Mouse (Mus musculus) forelimb bud, embryonic 11.5 days (tissue): ENCODE measurements at regions not wholly inside any gene's neighbourhood (a gene's known extent, or its start where the extent isn't known, plus 50 kb on each side); places are given as distances from the start of the nearest gene placed in this dataset.
"Not testable (repeated sequence)": the region's sequence is repeated elsewhere in the genome, so short reads cannot be mapped to it uniquely, and the experiment has no call there.

Experiments
- DNase-seq: peaks from one replicate; pipeline ENCODE4 v3.0.0-alpha.2; 2012; ENCODE audit warnings: low read depth, low spot score

DNA sequence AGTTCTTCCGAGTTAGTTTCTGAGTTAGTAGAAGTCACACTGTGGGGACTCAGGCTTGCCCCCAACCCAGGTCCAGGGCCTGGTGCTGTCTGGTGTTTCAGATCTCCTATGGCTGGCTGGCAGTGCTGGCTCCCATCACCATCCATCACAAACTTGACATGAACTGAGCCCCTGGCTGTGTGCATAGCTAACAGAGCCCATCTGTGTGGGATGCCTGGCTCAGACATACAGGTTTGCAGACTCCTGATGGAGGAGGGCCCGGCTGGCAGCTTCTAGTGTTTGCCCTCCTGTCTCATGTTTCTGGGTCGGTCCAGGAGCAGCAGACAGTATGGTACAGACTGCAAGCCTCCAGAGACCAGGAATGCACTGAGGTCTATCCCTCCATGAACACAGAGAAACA lies 169.5 kb upstream of the Sulf2 start:
- DNase-seq = no peak

DNA sequence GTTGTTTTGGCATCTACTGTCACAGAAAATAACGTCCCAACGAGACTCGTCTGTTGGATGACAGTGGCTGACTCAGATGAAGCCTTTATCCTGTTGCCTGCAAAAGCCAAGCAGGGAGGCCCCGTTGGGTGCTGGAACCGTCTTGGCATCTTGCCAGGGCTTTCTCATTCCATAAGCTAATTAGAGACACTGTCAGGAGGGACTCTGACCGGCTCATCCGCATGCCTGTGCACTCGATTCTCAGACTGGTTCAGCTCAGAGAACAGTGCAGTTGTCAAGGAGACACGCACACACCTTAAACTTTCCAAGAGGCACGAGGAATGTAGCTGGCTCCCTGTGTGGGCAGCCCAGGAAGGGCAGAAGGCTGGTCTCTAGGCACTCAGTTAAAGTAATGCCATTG lies 169.0 kb upstream of the Sulf2 start:
- DNase-seq = no peak

DNA sequence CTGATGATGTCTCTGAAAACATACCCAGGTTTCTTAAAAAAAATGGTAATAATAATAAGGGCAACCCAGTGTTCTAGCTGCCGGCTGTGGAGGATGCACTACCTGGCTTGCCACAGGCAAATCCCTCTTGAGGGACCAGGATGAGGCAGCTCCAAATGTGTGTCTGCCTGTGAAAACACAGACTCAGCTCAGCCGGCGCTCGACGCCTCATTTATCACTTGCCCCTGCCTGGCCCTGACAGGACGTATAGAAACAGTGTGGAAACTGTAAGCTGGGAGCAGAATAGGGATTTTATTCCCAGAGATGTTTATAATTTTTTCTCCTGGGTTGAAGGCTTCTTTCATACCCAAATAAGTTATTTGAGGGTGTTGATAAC lies 167.2 kb upstream of the Sulf2 start:
- DNase-seq = no peak

DNA sequence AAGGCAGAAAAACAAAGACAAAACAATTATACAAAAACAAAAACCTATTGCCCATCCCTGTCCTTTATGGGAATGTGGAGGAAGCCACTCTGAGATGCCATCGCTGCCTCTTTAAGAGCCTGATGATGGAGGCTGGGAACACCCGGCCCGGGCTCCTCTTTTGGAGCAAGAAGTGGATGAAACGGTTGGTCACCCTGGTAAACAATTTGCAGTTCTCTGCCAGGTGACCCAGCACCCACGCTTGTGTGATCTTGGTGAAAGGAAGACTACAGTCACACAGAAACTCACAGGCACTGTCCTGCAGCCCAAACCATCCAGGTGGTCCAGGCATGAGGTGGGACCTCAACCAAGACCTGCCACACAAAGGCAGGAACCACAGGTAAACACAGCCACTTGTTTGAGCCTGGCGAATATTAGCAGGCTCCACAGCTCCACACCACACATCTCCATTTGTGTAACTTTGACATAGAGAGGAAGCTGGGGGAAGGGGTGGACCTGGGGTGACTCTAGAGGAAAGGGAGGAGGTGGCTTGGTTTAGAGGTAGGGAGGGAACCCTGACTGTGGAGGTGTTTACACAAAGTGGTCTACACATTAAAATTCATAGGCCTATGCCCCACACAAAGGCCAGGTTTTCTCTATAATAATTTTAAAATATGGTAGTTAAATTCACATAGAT lies 166.7 kb upstream of the Sulf2 start:
- no peak for DNase-seq

DNA sequence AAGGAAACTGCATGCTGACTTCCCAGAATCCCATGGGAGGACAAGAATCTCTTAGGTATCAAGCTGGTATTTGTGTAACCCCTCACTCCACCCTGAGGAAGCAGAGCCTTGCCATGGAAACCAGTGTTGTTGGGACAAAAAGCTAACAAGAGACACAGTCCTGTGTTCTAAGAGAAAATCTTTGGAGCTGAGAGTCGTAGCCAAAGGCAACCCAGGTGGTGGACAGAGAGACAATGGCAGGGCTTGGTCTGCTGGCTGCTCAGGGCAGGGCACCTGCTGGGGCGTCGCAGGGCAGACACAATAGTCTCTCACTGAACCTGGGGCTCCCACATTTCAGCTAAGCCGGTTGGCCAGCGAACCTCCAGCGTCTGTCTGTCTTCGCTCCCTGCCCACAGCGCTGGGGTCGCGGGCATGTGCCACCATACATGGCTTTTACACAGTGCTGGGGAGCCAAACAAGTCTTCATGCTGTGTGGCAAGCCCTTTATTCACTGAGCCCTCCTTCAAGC lies 161.0 kb upstream of the Sulf2 start:
- no peak for DNase-seq

DNA sequence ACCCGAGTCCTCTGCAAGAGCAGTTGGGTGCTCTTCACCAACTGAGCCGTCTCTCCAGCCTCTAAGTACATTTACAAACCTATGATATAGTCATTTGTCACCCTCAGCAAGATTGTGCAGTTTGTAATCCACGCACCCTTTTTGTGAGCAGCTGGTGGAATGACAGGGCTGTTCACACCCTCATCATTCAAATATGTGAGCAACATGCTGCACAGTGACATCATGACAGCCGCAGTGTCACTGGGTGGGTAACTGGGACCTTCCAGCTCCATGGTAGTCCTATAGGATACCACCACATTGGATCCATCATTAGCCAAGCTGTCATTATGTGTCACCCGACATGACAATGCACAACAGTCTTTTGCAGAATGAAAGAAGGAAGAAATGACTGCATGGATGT lies 155.0 kb upstream of the Sulf2 start:
- DNase-seq = no peak

DNA sequence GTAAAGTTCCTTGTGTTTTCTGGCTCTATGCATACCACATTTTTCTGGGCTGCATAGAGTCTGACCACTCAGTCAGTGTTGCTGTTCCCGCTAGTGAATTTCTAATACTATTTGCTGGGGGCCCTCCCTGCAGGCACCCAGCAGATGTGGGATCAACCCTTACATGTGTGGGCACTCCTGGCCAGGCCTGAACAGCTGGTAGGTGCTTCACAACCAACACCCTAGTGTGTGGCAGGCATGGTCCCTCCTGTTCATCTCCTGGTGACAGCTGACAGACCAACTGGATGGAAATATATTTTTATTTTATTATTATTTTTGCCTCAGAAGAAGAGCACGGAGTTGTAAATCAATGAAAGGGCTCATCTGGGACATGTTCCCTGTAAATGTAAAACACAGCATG lies 154.4 kb upstream of the Sulf2 start:
- no peak for DNase-seq

DNA sequence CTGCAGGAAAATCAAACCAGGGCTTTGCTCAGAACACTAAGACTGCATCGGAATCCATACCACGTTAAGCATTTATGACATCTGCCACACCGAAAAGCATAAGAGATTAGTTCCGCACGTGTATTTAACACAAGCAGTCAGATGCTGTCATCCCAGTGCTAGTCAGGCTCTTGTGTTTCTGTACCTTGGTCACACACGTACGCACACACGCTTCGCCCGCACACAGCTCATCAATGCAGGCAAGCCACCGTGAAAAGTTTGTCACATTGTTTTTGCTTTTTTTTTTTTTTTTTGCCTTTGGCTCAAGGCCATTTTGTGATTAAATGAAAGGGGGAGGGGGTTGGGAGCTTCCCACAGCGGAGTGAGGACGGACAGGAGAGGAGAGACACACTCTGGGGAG lies 152.1 kb upstream of the Sulf2 start:
- DNase-seq = no peak

DNA sequence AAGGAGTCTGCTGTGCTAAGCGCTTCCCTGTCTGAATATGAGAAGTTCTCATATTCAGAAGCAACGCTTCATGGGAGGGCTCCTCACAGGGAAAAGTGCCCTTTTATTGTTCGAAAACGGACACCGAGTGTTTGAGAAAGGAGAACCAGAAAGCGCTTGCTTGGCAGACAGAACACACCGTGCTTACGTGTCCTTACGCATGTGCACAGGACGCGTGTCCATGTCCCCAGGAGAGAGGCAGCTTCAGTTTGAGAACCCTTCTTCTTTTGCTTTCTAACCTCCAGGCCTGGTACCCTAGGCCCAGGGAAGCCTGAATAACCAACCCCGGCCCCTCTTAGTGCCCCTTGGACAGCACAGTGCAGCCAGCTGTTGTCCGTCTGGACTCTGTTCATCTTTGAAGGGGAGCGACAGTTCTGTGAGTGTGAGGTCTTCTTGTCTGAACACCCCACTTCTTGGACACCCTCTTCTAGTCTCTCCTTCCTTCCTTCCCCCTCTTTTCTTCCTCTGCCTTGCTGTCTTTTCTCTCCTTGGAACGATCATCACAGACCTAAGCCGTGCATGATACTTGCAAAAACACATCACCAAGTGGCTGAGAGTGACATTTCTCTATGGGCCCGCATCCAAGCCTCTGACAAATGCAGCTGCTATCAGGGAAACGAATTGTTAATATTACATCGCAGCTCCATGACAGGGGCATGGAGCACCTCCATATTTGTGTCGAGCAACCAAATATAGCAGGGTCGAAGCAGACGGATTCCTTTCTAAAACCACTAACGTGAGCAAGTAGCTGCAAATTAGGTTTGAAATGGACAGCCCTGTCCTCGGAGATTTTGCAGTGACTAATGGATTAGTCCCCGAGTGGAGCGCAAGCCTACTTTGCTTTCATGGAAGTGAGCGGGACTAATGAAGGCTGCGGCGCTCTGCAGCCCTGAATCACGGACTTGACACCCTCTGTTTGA lies 149.9 kb upstream of the Sulf2 start:
- DNase-seq = no peak

DNA sequence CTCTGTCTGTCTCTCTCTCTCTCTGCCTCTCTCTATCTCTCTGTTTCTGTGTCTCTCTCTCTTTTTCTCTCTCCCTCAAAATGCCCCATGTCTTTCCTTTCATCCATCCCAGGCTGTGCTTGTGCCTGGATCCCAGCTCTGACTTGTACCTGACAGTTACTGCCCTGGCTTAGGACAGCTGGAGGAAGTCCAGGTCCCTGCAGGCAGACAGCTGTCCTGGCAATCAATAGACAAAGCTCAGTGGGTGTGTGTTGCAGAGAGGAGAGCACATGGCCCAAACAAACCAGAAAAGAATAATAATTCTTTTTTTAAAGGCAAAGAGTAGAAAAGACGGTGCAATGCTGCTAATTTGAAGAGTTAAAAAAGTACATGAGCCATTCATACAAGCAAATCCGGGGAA lies 148.4 kb upstream of the Sulf2 start:
- DNase-seq = no peak

DNA sequence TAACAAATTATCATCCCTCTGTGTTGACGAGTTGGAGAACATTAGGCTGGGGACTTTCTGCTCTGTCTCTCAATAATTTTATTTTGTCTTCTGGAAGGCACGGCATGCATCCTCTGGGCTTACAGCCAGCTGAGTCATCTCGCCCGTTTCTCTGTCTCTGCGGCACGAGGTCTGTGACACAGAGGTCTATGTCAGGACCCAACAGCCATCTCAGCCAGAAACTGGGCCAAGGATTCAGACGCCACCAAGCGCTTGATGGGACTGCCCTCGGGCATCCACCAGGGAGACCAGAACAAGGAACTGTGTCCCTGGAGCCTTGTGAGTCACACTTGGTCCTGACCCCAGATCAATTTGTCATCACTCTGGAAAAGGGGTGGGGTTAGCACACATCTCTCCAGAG lies 145.7 kb upstream of the Sulf2 start:
- no peak for DNase-seq

DNA sequence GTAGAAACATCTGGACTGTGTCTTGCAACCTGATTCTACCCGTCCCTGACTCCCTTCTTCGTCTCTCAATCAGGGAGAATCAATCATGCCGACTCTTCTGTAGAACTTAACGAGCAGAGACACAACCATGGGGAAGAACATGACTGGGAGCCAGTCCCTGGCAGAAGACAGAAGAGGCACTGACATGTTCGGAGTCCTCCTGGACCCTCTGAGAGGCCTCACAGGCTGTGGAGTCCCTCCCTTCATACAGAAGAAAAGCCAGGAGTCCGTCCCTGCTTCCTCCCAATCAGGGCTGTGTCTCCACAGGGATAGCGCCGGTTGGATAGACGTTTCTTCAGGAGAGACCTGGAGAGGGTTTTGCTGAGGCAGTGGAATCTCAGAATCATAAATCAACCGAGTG lies 139.2 kb upstream of the Sulf2 start:
- no peak for DNase-seq

DNA sequence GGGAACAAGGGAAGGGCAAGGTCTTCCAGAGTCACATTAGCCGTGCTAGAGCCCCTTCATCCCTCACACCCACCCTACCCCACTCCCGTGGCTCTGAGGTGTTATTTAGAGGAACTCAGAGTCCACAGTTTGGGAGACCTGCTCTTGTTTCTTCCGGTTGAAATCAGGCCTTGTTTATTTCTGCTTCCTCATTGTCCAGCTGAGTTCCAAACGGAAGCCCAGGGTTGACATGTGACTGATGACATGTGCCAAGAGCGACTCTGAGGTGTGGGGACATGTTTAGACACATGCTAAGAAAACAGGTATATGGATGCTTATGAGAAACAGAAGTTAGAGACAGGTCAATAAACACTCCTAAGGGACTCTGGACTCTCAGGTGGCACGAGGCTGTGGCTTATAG lies 137.5 kb upstream of the Sulf2 start:
- no peak for DNase-seq

DNA sequence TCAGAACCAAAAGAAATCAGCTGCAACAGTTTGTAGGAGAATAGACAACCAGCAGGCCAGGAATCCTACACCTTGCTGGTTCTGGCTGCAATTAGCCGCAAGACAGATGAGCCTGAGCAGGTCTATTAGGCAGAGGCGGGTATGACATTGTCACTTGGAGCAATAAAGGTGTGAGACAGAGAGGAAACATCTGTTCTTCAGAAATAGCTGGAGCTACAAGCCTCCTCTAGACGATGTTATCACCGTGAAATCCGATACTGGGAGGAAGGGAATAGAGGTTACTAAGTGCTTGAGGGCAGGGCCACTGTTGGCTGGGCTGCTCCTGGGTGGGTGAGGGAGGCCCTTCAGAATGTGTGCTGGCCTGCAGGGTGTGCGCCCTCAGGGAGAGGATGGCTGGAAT lies 135.8 kb upstream of the Sulf2 start:
- DNase-seq = peak; percentile 72

DNA sequence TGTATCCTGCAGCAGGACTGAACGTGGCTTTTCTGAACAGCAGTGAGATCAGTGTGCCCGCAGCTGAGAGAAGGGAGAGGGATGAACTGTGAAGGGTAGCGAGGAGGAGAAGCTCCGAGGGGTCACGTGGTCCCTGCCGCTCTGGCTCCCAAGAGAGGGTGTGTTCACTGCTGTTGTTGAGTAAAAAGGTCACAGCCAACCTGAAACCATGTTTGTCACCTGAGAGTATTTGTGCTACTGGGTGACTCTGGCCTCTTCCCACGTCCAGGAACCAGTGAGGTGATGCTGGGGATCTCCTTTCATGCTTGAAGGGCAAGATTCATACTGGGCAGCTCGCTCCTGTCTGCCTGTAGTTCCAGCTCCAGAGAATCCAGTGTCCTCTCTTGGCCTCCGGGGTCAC lies 135.4 kb upstream of the Sulf2 start:
- no peak for DNase-seq

DNA sequence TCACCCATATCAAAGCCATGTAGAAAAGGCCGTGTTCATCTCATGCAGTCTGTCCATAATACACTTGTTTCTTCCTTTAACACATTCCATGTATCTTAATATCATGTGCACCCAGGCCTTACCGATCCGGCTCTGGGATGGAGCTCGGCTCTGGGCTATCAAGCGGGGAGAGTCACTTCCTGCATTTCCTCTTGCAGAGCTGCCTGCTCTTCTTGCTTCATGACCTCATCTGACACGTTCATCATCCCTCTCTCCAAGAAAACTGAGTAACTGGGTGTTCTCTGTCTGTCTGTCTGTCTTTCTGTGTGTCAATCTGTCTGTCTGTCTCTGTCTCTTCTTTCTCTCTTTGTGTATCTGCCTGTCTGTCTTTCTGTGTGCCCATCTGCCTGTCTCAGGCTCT lies 133.7 kb upstream of the Sulf2 start:
- DNase-seq = no peak

DNA sequence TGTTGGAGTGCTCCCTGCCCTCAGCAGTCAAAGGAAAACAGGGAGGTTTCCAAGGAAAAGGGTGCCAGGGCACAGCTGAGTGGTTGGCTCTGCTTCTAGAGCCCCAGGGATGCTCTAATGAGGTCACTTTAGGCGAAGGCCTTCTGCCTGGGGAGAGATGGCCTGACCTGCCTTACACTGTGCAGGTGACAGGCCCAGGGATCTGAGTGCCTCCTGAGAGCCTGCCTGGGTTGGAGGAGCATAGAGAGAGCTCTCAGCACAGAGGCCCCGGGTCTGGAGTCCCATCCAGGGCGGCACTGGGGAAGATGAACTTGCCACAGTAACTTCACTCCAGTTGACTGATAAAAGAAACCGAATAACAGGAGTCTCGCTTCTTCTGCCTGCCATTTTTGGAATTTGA lies 125.7 kb upstream of the Sulf2 start:
- DNase-seq = not testable (repeated sequence)

DNA sequence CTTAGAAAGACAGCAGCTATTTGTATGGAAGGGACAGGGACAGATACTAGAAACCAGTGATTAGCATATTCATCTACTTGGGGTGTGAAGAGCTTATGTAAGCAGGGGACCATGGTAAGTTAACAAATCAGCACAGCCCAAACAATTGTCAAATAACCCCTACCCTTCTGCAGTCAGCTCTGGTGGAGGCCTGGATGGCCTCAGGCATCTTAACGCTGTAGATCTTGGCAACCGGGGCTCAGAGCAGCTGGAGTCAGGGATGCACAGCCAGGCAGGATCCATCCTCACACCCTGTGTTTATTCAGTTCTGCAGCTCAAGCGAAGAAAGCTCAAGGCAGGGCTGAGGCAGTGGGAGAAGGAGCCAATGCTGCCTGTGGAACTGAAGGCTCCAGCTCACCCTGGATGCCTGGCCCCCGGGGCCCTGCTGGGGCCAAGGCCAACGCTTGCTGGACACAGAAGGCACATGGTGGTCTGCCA lies 125.2 kb upstream of the Sulf2 start:
- no peak for DNase-seq

DNA sequence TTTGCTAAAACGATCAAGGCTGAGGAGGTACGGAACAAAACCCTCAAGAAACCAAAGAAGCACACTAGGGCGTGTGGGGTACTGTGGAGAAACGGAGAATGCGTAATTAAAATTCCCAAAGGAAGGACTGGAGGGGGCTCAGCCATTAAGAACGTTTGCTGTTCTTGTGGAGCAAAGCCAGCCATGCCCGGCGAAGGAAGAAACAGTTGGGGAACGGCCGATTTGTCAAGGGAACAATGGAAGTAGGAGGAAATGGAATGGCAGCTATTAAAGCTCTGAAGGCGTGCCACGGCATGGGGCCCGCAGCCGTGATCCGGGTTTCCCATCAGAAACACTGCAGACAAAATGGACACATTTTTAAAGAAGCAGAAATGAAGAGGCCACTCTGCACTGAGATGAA lies 124.2 kb upstream of the Sulf2 start:
- no peak for DNase-seq

DNA sequence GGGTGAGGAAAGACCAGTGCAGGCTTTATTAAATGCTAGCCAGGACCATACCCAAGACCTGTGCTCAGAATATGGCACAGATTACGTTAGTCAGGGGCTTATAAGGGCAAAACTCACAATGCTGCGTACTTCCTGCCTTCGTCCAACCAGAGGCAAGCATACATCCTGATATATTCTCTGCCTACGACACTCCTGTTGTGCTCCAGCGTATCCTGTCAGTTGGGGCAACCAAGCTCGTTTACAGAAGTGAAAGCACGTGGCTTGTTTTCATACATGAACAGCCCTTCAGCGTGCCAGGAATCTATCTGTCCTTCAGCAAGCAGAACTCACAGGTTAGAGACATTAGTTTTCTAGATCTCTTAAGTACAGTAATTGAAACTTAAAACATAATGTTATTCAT lies 119.9 kb upstream of the Sulf2 start:
- no peak for DNase-seq

DNA sequence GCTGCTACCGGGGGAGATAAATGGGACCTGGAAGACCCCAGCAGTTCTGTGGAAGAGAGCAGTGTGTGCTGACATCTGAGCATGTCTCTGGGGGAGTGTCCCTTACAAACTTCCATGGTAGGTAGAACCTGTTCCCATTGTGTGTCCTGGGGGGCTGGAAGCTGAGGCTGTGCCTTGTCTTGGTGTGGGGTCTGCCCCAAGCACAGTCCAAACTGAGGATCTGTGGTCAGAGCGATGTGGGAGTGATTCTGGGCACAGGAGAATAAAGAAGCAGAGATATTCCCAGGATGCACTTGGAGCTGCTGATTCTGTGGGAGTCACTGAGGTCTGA lies 118.5 kb upstream of the Sulf2 start:
- DNase-seq = no peak

DNA sequence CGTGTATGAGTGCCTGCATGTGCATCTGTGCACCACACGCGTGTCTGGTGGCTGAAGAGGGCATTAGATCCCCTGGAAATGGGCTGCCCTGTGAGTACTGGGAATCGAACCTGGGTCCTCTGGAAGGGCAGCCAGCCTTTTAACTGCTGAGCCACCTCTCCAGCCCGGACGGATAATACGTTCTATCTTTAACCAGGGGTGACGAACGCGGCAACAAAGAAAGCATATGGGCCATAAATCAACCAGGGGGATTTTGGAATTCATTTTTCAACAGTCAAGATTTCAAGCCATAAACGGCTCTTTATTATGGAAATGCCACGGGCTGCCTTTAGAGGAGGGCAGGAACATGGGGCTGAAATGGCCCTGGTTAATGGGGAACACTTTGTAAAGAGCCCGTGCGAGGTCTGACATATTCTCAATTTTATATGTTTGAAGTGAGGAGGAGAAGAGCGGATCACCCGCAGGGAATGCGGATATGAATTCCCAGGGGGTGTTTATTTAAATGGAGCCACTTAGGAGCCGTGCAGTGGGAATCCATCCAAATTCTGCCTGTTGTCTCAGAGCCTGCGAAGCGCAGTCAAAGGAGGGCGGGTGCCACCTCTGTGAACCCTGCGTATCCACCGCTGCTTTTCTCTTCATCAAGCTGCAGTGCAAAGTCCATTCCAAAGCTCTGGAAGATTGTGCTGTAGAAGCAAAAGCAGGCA lies 118.0 kb upstream of the Sulf2 start:
- no peak for DNase-seq
